In the genomic region with DNA sequence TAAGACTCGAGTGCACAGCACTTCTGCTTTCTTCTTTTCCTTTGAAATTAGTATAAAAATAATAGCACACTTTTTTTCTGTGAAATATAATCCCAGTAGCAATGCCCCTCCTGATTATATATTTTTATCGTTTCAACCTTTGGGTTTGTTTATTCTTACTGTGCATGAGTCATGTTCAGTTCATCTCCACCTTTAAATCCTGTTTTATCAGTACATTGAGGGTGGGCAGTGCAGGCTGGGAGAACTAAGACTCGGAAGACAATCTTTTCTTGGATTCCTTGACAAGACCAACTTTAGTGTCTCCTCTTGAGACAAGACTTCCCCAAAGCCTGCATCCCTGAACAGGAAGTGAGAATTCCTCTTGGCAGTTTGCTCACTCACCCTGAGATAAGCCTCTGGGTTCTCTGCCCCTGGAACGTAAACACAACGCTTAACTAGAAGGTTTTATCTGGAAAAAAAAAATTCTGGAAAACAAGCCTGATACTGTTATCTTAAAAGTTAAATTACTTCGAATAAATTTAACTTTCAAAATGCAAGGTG, we compare ENCODE assay signal across 19 mouse cellular contexts.
DNase-seq lines count a peak whose midpoint lies in the region; ATAC-seq lines count a peak whose summit lies in the region.
"Had no signal": no experiment of that assay in that cellular context is flagged by ENCODE, and none has a peak within 500 bp of the region (broad histone marks: within the 10 kb centered on the region; RNA-seq: fewer than 3 reads in every experiment).

No protein-coding gene starts in this region.

- peaks cover 5% of the 10 kb centered on the region for H3K4me1 ChIP-seq in heart, embryonic 12.5 days (replicated peaks)
- 0 out of 2 replicates have a peak, but pooled peaks cover 2% of the 10 kb centered on the region for H3K4me1 ChIP-seq in intestine, embryonic 15.5 days (replicated peaks)
- H3K4me1 ChIP-seq: embryonic facial prominence, embryonic 15.5 days; hindbrain, embryonic 13.5 days; limb, embryonic 12.5 days had no signal

- H3K27ac ChIP-seq in heart, embryonic 12.5 days (ENCODE audit: poor library complexity, severe bottlenecking), result no peak overlapping the region
- 0 out of 2 replicates have a peak overlapping the region, but pooled peaks have one; percentile 32 for H3K27ac ChIP-seq in intestine, embryonic 15.5 days
- H3K27ac ChIP-seq: embryonic facial prominence, embryonic 15.5 days; hindbrain, embryonic 13.5 days; limb, embryonic 12.5 days; macrophage had no signal

- H3K4me2 ChIP-seq in heart, embryonic 12.5 days, result peak overlapping the region; percentile 31; the same call in 1 of the 2 replicates
- H3K4me2 ChIP-seq in intestine, embryonic 15.5 days (replicated peaks), result peak overlapping the region; percentile 33
- H3K4me2 ChIP-seq: embryonic facial prominence, embryonic 15.5 days; hindbrain, embryonic 13.5 days; limb, embryonic 12.5 days had no signal

- H3K36me3 ChIP-seq in heart, embryonic 12.5 days, result no peaks in the 10 kb centered on the region
- H3K36me3 ChIP-seq in intestine, embryonic 15.5 days, result no peaks in the 10 kb centered on the region
- H3K36me3 ChIP-seq: embryonic facial prominence, embryonic 15.5 days; hindbrain, embryonic 13.5 days; limb, embryonic 12.5 days had no signal

- DNase-seq in heart, postnatal 36 days, result no peak
- peak; percentile 3 to 12 for DNase-seq in urinary bladder, adult 18-20 months (ENCODE audit: low spot score in 2 of 2)
- no peak for DNase-seq in urinary bladder, adult 2 months (ENCODE audit: low spot score)
- DNase-seq in adrenal gland, adult 2 months, result no peak
- no peak for DNase-seq in gastrocnemius, adult 18-20 months (ENCODE audit: low spot score)
- DNase-seq in layer of hippocampus, postnatal 14 days (ENCODE audit: low spot score in 2 of 2), result no peak
- DNase-seq: cerebellum, adult 2 months; gastrocnemius, postnatal 25 days; kidney, adult 9 months; midbrain, embryonic 14.5 days; right cerebral cortex, postnatal 25 days; thymus, postnatal 36 days had no signal

- whole genome bisulfite sequencing in heart, embryonic 12.5 days, result 15% methylated on average over 6 of the region's 6 CpGs
- WGBS in intestine, embryonic 15.5 days, result 22% methylated on average over 6 of the region's 6 CpGs

- ATAC-seq in heart, embryonic 12.5 days (ENCODE audit: insufficient number of reproducible peaks, low FRiP score), result no peak
- peak; percentile 85 for ATAC-seq in intestine, embryonic 15.5 days
- ATAC-seq: forebrain, embryonic 16.5 days had no signal

- H3K9me3 ChIP-seq in heart, embryonic 12.5 days (replicated peaks), result 0 out of 2 replicates have a peak, but pooled peaks cover 2% of the 10 kb centered on the region
- no peaks in the 10 kb centered on the region for H3K9me3 ChIP-seq in intestine, embryonic 15.5 days
- H3K9me3 ChIP-seq: embryonic facial prominence, embryonic 15.5 days; hindbrain, embryonic 13.5 days; limb, embryonic 12.5 days had no signal

- H3K4me3 ChIP-seq in heart, embryonic 12.5 days, result no peak overlapping the region
- H3K4me3 ChIP-seq in intestine, embryonic 15.5 days (replicated peaks), result no peak overlapping the region
- H3K4me3 ChIP-seq: embryonic facial prominence, embryonic 15.5 days; hindbrain, embryonic 13.5 days; limb, embryonic 12.5 days had no signal

- intact Hi-C loops in heart, postnatal 36 days (cut with DNase I), result no loop called here

- H3K27me3 ChIP-seq in heart, embryonic 12.5 days (replicated peaks), result no peaks in the 10 kb centered on the region
- no peaks in the 10 kb centered on the region for H3K27me3 ChIP-seq in intestine, embryonic 15.5 days (replicated peaks)
- H3K27me3 ChIP-seq: embryonic facial prominence, embryonic 15.5 days; hindbrain, embryonic 13.5 days; limb, embryonic 12.5 days had no signal

- no peak overlapping the region for H3K9ac ChIP-seq in heart, embryonic 12.5 days
- no peak overlapping the region for H3K9ac ChIP-seq in intestine, embryonic 15.5 days
- H3K9ac ChIP-seq: embryonic facial prominence, embryonic 15.5 days; hindbrain, embryonic 13.5 days; limb, embryonic 12.5 days had no signal

Comparison
In these comparisons a context has a peak if more than half of its experiments do, and no peak if none do; other contexts are left out.
1. DNase-seq: peak in urinary bladder, adult 18-20 months (2 of 2); none in heart, postnatal 36 days (0 of 2), urinary bladder, adult 2 months (single experiment), adrenal gland, adult 2 months (single experiment), gastrocnemius, adult 18-20 months (single experiment) and layer of hippocampus, postnatal 14 days (0 of 2).